Mouse (Mus musculus) forebrain, embryonic 15.5 days (tissue): ENCODE data around the gene Gm3045. TPM values are rescaled to one million over a fixed set of nuclear protein-coding genes. Genes with fewer than 3 reads are reported as not detected.

Experiments used
- ATAC-seq: fragments of 200-750 bp; cut with Nextera tagmentation; replicated peaks from 2 replicates; pipeline ENCODE4 v1.8.0; 2017; ENCODE audit warnings: mild to moderate bottlenecking, moderate TSS enrichment, moderate library complexity
- H3K27ac ChIP-seq: fragments of 300-500 bp; sonication (generic); replicated peaks from 2 replicates; pipeline ENCODE4 v1.5.1; 2015; ENCODE audit warnings: mild to moderate bottlenecking, inconsistent platforms
- H3K27me3 ChIP-seq: fragments of 300-500 bp; sonication (generic); 2 replicates; pipeline ENCODE4 v1.6.1; 2015; ENCODE audit warnings: inconsistent platforms
- H3K36me3 ChIP-seq: fragments of 300-500 bp; sonication (generic); 2 replicates; pipeline ENCODE4 v1.6.1; 2015; ENCODE audit warnings: mild to moderate bottlenecking, inconsistent platforms
- H3K4me1 ChIP-seq: fragments of 300-500 bp; sonication (generic); 2 replicates; pipeline ENCODE4 v1.6.1; 2015; ENCODE audit warnings: inconsistent platforms
- H3K4me2 ChIP-seq: fragments of 300-500 bp; sonication (generic); replicated peaks from 2 replicates; pipeline ENCODE4 v1.6.1; 2015; ENCODE audit warnings: mild to moderate bottlenecking, inconsistent platforms
- H3K4me3 ChIP-seq: fragments of 300-500 bp; sonication (generic); 2 replicates; pipeline ENCODE4 v1.5.1; 2015; ENCODE audit warnings: mild to moderate bottlenecking, inconsistent platforms
- H3K9ac ChIP-seq: fragments of 300-500 bp; sonication (generic); replicated peaks from 2 replicates; pipeline ENCODE4 v1.6.1; 2015; ENCODE audit warnings: mild to moderate bottlenecking, inconsistent platforms
- H3K9me3 ChIP-seq: fragments of 300-500 bp; sonication (generic); 2 replicates; pipeline ENCODE4 v1.6.1; 2016; ENCODE audit warnings: inconsistent platforms
- WGBS: fragments of 180-500 bp; shearing (Covaris S2); methylation state at CpG from one replicate; pipeline ENCODE4 v1.1.7; 2015; ENCODE audit warnings: mixed read lengths; 5-methylcytosine and 5-hydroxymethylcytosine counted together
- polyA plus RNA-seq: library from polyadenylated mRNA; unstranded; fragments of >200 nt; fragmentation: Nextera tagmentation; extraction: Ambion mirVana; gene quantifications from 2 replicates; pipeline ENCODE4 v1.2.1, GENCODE M21; 2015

Gene Gm3045
- polyA plus RNA-seq, 1 experiment from 2014 or later, result not detected

DNA sequence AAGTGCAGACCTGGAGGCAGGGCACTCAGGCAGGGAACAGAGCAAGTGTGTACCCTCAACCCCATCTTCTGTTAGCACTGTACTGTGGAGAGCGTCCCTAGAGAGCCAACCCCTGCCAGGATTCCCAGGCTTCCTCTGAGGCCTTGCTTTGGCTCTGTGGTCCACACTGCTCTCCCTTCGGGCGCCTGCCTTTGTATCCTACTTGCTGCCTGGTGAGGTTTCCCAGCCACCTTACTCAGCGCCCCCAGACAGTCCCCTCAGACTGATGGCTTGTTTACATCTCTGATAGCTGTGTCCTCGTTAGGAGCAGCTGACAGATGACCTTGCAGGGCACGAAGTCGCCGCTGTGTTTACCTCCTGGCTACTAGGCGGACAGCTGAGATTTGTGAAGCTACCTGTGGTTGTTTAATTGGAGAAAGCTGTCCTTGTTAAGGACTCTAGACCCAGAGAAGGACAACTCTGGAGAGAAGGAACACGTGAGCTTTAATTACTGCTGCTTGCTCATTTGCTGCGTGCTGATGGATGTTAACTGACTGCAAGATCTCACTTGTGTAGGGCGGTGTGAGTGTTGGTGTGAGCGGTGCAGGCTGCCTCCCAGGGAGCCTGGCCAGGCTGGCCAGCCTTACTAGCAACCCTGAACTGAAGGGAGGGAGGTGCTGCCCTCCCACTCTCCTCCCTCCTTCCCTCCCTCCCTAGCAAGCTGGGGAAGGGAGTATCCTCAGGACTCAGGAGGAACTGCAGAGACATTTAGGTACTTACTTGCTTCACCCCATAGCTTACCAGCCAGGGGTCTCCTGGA lies 7.5 kb upstream of the Gm3045 start:
- Histone ChIP-seq H3K4me2 (no peak overlapping the region), H3K36me3 (no peaks in the 10 kb centered on the region), H3K27ac (no peak overlapping the region), H3K9ac (no peak overlapping the region), H3K4me1 (peaks cover 5% of the 10 kb centered on the region), H3K4me3 (no peak overlapping the region), H3K9me3 (no peaks in the 10 kb centered on the region), H3K27me3 (peaks cover 6% of the 10 kb centered on the region; the same call in 1 of the 2 replicates)
- no peak for ATAC-seq
- WGBS, result 54% methylated on average over 13 of the region's 13 CpGs

DNA sequence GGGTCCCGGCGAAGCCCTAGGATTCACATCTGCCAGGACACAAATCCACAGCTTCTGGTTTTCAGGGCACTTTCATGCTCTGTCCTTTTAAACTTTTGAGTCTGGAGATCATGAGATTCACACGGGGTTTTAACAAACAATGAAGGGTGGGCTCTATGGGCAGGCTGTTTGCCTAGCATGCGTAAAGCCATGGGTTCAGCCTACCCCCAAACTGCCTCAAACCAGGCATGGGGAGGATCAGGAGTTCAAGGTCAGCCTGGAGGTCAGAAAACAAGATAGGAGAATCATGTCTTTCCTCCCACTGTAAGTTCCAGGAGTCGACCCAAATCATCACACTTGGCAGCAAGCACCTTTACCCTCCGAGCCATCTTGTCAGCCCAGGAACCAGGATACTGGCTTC lies 6.9 kb upstream of the Gm3045 start:
- Histone ChIP-seq H3K36me3 (no peaks in the 10 kb centered on the region), H3K9ac (no peak overlapping the region), H3K4me3 (no peak overlapping the region), H3K9me3 (no peaks in the 10 kb centered on the region), H3K4me1 (peaks cover 5% of the 10 kb centered on the region), H3K27me3 (peaks cover 10% of the 10 kb centered on the region), H3K27ac (no peak overlapping the region), H3K4me2 (no peak overlapping the region)
- ATAC-seq, result no peak
- 77% methylated on average over 6 of the region's 6 CpGs for WGBS

DNA sequence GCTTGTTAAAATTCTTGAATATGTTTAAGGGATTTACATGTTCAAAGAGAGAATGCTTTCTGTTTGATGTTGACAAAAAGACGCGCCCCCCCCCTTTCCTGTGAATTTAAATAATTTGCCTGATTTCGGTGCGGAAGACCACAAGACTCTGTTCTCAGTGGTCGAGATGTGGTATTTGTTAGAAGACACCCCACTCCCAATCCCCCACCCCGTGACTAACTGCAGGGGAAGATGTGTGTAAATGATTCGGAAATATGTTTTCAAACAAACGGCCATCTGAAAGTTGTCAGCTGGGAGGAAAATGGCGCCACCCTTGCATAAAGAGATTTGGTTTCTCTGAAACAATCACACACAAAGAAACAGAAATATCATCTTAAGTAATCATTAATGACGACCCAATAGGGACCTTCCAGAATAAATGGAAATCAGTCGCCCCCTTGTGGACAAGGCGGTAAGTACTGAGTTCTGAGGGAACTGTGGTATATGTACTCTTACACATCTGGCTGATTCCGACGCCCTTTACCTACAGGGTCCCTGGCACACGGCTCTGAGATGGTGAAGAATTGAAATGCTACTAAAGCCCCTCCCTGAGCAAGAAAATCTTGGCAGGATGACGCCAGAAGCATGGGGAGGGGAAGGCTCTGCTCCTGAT lies 4.2 kb upstream of the Gm3045 start:
- no peaks in the 10 kb centered on the region for H3K36me3 ChIP-seq
- no peak overlapping the region for H3K27ac ChIP-seq
- no peak overlapping the region for H3K4me2 ChIP-seq
- peaks cover 10% of the 10 kb centered on the region for H3K27me3 ChIP-seq
- H3K9ac ChIP-seq, result no peak overlapping the region
- ATAC-seq, result peak; percentile 70
- WGBS, result 27% methylated on average over 16 of the region's 16 CpGs
- H3K4me3 ChIP-seq, result no peak overlapping the region
- H3K9me3 ChIP-seq, result no peaks in the 10 kb centered on the region
- H3K4me1 ChIP-seq, result peaks cover 5% of the 10 kb centered on the region

DNA sequence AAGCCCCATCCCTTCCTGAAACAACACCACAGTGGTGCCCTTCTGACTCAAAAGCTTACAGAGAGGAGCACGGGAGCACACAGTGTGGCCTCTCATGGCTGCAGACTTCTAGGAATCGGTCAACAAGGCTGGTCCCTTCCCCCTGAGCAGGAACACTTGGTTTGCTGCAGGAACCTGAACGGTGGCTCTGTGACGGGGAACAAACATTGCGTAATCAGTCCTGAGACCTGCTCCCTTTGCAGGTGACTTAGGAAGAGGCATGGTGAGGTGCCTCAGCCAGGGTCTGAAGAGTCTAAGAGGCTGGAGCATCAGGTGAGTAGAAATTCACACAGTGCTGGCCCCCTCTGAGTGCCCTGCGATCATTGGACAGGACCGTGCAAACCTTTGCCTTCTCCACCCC lies 463 bp upstream of the Gm3045 start:
- 86% methylated on average over 7 of the region's 7 CpGs for WGBS
- Histone ChIP-seq H3K4me2 (no peak overlapping the region), H3K4me3 (no peak overlapping the region), H3K27ac (no peak overlapping the region), H3K9ac (no peak overlapping the region), H3K4me1 (peaks cover 5% of the 10 kb centered on the region), H3K36me3 (no peaks in the 10 kb centered on the region), H3K9me3 (no peaks in the 10 kb centered on the region), H3K27me3 (peaks cover 10% of the 10 kb centered on the region)
- no peak for ATAC-seq

DNA sequence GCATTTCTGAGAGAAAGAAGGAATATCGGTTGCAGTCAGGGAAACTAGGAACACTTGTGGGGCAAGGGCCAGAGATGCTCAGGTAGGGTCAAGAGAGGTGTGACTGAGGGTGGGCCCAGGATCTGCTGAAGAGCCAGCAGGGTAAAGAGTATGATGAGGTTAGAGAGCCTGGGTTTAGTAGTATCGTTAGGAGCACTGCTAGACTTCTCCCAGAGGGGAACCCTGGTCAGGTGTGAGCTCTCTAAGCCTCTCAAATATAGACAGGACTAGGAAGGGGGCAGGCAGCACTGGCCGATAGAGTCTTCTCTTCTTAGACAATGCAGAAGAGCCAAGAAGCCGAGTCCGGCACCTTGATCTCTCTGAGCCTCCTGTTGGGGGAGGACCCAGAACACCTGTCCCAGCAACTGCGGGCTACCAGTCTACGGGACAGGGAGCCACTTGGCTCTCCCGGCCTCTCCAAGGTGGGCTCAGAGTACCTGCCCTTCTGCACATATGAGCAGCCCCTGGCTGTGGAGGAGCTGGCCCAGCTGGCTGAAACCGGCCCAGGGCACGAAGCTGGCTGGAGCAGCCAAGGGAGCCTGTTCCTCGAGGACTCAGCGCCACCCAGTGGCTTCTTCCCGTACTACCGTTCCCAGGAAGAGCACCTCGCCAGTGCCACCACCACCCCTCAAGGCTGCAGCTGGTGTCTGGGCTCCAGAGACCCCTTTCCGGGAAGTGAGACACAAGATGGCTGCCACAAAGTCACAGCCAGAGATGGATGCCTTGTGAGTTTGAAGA lies 2.5 kb downstream of the Gm3045 start:
- 32% methylated on average over 16 of the region's 16 CpGs for WGBS
- peak; percentile 65 for ATAC-seq

DNA sequence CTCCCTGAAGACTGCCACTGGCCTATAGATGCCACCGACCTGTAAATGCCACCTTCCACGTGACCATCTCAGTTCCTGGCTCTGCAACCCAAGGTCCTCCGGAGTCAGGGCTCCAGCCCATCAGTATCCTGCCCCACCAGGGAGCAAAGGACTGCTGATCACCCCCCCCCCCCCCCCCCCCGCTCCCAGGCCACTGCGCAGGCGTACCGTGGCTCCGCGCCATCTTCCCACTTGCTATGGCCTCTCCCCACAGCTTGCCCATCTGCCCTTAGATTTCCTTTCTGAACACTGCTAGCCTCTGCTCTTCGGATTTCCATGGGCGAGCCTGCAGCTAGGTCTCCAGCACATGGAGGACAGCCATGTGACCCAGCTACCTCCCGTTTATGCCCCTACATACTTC lies 6.1 kb downstream of the Gm3045 start:
- H3K9me3 ChIP-seq, result no peaks in the 10 kb centered on the region
- H3K4me3 ChIP-seq, result no peak overlapping the region
- peaks cover 9% of the 10 kb centered on the region; the same call in 1 of the 2 replicates for H3K4me1 ChIP-seq
- H3K36me3 ChIP-seq, result no peaks in the 10 kb centered on the region
- no peak for ATAC-seq
- no peak overlapping the region for H3K9ac ChIP-seq
- no peak overlapping the region for H3K4me2 ChIP-seq
- WGBS, result 91% methylated on average over 11 of the region's 12 CpGs
- no peak overlapping the region for H3K27ac ChIP-seq
- H3K27me3 ChIP-seq, result peaks cover 14% of the 10 kb centered on the region

More for the DNA sequence above, 2.5 kb downstream of the Gm3045 start:
- Histone ChIP-seq H3K9me3 (no peaks in the 10 kb centered on the region), H3K4me1 (peaks cover 5% of the 10 kb centered on the region; the same call in 1 of the 2 replicates), H3K27me3 (peaks cover 3% of the 10 kb centered on the region), H3K36me3 (no peaks in the 10 kb centered on the region), H3K4me2 (no peak overlapping the region), H3K9ac (no peak overlapping the region), H3K4me3 (no peak overlapping the region), H3K27ac (no peak overlapping the region)

DNA sequence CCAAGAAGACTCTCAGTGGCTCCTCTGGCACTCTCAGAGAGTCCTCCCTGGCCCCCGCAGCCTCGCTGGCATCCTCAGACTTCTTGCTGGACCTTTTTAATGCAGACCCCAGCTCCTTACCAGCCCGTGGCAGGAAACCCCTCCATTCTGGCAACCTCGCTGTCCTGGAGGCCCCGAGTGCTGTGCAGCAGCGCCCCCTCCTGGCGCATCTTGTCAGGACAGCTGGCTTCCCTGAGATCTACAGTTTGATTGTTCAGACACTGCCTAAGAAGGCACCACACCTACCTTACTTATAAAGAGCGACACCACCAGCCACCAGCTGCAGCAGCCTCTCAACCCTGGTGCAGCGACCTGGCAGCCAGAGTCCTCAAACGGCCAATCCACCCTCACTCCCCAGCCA lies 7.1 kb downstream of the Gm3045 start:
- peaks cover 24% of the 10 kb centered on the region for H3K27me3 ChIP-seq
- peaks cover 16% of the 10 kb centered on the region for H3K4me1 ChIP-seq
- peak; percentile 53; the same call in 1 of the 2 replicates for ATAC-seq
- no peak overlapping the region for H3K9ac ChIP-seq
- no peak overlapping the region for H3K27ac ChIP-seq
- no peaks in the 10 kb centered on the region for H3K9me3 ChIP-seq
- H3K4me3 ChIP-seq, result no peak overlapping the region
- WGBS, result 9% methylated on average over 10 of the region's 10 CpGs
- H3K36me3 ChIP-seq, result no peaks in the 10 kb centered on the region
- no peak overlapping the region for H3K4me2 ChIP-seq

DNA sequence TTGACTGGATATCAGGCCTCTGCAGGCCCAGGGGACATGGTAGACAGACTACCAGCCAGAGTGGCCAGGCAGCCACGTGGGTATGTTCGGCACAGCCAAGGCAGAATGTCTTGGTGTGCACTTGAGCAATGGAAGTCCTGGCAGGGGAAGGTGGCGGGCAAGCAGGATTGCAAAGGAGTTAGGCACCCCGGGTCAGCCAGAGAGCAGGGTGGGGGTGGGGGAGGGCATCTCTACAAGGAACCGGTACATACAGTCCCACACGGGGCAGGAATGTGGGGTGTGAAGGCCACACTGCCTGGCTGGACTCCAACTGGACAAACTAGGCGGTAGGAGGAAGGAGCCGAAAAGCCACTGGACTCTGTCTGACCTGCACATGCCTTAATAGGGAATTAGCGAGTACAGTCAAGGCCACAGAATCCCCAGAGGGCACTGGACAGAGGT lies 7.9 kb downstream of the Gm3045 start:
- H3K27ac ChIP-seq, result no peak overlapping the region
- no peaks in the 10 kb centered on the region for H3K9me3 ChIP-seq
- H3K9ac ChIP-seq, result no peak overlapping the region
- no peak overlapping the region for H3K4me2 ChIP-seq
- H3K36me3 ChIP-seq, result no peaks in the 10 kb centered on the region
- 78% methylated on average over 9 of the region's 9 CpGs for WGBS
- no peak for ATAC-seq
- H3K4me1 ChIP-seq, result peaks cover 19% of the 10 kb centered on the region
- peaks cover 33% of the 10 kb centered on the region for H3K27me3 ChIP-seq
- H3K4me3 ChIP-seq, result no peak overlapping the region

DNA sequence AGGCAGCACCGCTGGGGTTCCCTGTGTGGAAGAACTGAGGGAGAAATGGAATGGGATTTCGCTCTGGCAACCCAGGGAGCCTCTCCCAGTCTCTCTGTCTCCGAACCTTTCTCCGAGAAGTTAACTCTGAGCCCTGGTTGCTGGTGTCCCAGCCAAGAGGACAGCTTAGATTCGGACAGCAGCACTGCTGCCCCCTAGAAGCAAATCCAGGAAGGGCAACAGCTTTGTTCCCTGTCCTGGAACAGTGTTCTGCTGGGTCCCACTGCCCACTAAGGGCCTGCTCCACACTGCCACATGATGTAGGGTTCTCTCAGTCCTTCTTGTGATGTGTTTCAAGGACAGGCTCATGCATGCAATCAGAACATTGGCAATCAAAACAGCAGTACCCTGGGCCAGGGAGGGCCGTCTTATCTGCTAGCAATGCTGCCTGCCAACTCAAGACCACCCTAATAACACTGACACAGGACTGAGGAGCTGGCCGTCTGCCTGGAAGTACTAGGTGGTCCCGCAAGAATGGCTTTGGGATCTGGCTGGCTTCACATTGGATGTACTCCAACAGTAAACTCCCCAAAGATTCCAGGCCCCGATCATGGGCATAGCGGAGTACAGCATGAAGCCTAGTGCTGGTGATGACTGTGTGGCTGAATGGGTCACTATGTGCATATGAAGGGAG lies 9.4 kb downstream of the Gm3045 start:
- Histone ChIP-seq H3K4me1 (peaks cover 19% of the 10 kb centered on the region), H3K4me3 (no peak overlapping the region), H3K36me3 (no peaks in the 10 kb centered on the region), H3K27me3 (peaks cover 47% of the 10 kb centered on the region), H3K9me3 (no peaks in the 10 kb centered on the region), H3K9ac (no peak overlapping the region), H3K4me2 (no peak overlapping the region), H3K27ac (no peak overlapping the region)
- 43% methylated on average over 10 of the region's 10 CpGs for WGBS
- ATAC-seq, result no peak

DNA sequence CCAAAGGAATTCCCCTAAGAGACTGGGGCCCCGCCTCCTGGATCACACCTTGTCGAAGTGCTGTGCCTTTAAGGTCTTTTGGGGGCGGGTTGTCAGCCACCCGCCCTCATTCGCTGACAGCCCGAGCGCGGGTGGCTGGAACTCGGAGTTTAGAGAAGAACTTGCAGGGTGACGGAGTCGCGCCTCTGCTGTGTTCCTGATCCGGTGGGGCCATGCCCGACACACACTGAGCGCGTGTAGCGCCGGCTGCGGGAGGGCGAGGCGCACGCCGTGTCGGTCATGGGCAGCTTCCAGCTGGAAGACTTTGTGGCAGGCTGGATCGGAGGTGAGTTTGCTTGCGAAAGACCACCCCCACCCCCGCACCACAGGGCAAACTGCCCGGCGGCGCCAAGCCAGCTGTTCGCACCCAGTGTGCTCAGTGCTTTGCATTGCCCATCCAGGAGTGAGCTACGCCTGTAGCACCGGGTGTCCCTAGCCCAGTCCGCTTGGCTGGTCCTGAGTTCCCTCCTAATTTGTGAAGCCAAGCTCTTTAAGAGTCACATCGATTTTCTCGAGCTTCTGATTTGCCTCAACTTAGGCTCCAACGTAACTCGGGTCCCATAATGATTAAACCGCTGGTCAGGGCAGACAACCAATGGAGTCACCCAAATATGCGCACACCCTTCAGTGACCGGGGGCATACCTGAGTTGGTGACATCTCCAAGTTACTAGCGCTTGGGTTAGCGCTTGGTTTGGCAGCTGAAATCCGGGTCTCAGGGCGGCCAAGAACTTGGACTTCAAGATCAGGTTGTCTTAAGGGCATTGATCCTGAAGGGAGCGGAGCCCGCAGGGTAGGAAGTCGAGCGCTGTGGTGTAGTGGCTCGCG lies 12.0 kb downstream of the Gm3045 start, which contains the start of gene Slc25a48:
Slc25a48 (plus strand) TSS at position 145 of the 865 bp plus-strand sequence.
- 5% methylated on average over 51 of the region's 51 CpGs for WGBS
- Histone ChIP-seq H3K4me3 (peak within 1 kb of the TSS; percentile 18), H3K27me3 (peaks cover 51% of the 10 kb centered on the region), H3K36me3 (no peaks in the 10 kb centered on the region), H3K9me3 (no peaks in the 10 kb centered on the region), H3K9ac (no peak within 1 kb of the TSS), H3K4me2 (peak within 1 kb of the TSS; percentile 34), H3K27ac (no peak within 1 kb of the TSS), H3K4me1 (peaks cover 17% of the 10 kb centered on the region)
- ATAC-seq, result no peak

DNA sequence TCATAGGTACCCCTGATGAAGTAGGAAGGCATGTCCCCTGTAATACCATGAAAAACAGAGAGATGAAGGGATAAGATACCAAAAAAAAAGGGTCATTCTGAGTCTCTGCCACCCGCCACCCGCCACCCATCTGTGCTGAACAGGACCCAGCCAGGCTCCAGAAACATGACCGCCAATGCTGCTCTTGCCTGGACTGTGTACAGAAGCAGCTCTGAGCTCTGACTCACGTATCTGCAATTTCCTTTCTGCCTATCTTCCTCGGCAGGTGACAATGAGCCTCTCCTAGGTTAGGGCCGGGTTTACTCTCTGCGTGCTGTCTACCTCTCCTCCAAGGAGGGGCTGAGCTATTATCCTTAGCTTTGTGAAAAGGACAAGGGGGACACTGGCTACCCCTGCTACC lies 17.0 kb downstream of the Gm3045 start:
- Histone ChIP-seq H3K4me2 (no peak overlapping the region), H3K36me3 (no peaks in the 10 kb centered on the region), H3K9me3 (no peaks in the 10 kb centered on the region), H3K4me1 (peaks cover 5% of the 10 kb centered on the region), H3K27me3 (peaks cover 37% of the 10 kb centered on the region), H3K4me3 (no peak overlapping the region), H3K9ac (no peak overlapping the region), H3K27ac (no peak overlapping the region)
- WGBS, result 84% methylated on average over 7 of the region's 7 CpGs
- ATAC-seq, result no peak
